Mouse (Mus musculus) cerebellum, adult 8-10 months (tissue): ENCODE results near the gene Brd4.

Experiments used
- DNase-seq: peaks from one replicate; pipeline ENCODE4 v3.0.0; 2022

Gene Brd4

DNA sequence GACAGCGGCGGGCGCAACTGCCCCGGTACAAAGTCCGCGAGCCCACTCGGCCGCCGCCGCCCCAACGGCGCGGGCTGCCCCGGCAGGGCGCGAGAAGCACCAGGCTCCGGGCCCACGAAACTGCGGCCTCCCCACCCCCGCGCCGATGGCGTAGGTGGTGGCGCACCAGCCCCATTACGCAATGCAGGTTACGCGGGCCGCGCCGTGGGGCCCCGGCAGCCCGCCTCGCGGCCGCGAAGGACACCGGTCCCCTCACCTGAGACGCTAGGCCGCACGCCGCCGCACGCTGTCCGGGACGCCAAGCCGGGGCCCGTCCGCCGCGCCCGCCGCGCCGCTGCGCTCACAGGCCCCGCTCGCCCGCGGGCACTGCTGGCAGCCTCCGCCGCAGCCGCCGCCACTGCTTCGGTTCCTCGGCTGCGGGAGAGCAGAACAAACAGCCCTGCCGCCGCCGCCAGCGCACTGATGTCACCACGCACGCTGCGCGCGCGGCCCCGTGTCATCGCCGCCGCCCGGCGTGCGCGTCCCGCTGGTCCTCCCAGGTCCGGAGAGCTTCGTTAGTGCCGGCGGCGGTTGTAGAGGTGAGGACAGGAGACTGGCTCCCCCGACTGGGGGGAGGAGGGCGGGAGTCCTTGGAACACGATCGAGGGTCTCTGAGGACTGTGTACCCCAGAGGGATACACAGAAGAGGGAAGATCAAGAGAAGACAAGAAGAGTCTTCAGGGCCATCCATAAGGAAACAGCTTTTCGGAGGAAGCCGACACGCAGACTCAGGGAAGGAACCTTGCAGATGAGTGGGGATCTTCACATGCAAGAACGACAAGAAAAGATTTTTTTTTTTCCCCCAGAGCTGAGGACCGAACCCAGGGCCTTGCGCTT lies at the start of gene Brd4:
Brd4 (minus strand) TSS at position 461 of the 876 bp plus-strand sequence.
- peak; percentile 93 for DNase-seq

DNA sequence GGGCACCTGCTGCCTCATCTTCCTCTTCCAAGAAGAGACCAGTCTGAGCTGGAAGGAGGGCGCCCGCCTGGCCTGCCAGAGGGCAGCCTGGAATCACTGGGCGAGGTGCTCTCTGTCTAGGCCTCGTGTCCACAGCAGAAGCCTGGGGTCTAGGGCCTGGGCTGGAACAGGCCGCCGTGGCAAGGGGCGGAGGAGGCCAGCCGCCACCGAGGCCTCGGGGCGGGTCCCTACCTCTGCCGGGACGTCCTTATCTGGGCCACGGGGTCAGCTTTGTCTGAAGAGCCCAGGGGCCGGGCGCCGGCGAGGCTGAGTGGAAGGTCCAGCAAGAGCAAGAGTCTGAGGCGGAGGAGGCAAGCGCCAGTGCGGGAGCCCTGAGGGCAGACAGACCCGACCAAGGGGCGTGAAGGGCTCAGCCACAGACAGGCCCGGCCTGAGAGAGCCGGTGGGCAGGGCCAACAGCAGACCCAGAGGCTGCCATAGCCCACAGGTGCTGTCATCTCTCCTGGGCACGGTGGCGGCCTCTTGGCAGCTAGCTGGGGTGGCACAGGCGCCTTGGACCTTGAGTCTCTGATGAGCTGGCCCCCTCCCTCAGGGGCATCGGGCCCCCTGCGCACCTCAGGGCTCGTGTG lies 49.3 kb upstream of the Brd4 start:
- no peak for DNase-seq

DNA sequence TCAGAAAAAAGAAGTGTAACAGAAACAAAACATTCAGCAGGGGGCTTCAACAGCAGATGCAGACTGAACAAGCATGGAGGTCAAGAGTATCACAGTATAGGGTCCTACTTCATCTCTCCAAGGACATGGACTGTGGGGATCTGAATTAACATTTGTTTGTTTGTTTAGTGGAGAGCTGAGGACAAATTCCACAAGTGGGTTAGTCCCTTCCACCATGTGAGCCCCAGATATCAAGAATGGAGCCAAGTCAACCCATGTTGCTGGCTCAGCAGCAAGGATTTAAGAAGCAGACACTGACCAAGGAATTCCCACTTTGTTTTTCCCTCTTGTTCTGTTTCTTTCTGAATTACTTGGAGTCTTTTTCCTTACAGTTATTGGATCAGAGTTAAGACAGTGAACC lies 43.0 kb upstream of the Brd4 start:
- DNase-seq: no peak

DNA sequence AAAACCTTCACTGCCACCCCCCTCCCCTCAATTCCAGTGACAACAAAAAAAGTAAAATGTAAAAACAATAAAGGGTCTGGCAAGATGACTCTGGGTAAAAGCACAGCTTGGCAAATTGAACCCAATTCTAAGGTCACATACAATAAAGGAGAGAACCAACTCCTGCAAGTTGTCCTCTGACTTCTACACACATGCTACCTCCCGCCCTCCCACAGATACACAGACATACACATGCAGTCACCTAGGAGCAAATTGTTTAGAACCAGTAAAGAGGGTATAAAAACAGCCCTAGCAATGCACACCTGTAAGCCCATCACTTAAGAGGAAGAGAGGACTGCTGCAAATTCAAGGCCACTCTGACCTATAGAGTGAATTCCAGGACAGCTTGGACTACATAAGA lies 38.3 kb upstream of the Brd4 start:
- DNase-seq: no peak

DNA sequence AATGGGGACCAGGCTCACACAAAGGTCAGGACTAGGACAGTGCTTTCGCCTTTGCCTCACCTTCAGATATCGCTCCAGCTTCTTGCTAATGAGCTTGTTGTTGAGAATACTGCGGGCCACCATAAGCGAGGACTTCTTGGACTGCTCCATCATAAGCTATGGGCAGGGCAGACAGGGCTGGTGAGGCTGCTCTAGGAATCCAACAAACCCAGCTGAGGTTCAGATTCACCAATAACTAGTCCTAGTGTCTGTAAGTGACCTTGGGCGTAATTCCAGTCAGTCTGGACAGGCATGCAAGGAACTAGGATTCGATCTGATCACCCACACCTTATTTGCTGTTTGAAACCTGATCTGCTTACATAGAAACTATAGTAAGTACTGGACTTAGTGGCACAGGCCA lies 37.3 kb upstream of the Brd4 start:
- no peak for DNase-seq

DNA sequence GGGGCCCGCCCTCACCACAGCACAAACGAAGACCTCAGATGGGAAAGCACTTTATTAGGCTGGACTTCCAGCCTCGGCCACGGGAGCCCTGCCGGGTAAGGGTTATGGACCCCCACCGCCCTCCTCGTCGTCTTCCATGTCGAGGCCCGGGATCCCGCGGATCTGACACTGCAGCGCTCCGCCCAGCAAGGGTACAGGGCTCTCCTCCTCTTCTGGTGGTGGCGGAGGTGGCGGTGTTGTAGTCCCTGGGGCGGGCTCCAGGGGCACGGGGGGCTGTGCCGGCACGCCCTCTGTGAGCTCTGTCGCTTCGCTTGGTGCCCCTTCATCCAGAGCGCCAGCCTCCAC lies 36.8 kb upstream of the Brd4 start:
- no peak for DNase-seq

DNA sequence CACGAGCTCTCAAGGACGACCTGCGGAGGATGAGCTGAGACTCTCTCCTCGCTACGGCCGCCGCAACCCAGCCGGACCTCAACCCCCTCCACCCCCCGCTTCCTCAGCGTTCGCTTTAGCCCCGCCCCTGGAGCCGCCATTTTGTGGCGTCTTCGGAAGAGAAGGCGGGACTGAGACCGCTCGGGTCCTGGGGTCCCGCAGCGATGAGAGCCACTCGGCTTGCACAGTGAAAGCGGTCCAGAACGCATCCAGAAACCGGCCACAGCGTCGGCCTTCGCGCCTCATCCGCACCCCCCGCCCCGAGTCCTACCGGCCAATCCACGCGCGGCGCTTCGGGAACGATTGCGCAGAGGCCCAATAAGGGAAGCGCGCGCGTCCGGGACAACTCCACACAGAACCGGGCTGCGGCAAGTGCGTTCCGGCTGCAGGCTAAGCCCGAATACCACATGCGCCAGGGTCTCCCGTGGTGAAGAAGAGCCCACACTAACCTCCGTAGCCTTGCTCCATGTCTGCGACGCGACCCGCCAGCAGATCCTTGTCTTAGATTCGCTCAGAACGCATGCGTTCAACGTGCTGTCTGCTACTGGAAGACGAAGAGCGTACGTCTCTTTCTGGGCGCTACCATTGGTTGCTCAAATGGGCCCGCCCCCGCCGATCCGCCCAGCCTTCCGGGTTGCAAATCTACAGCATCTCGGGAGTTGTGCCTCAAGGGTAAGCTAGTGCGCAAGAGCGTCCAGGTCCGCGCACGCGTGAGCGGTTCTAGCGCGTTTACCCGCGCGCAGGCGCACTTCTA lies 36.3 kb upstream of the Brd4 start, which contains the start of gene Akap8:
Akap8 (minus strand) TSS at position 642 of the 793 bp plus-strand sequence.
- DNase-seq: peak; percentile 97

DNA sequence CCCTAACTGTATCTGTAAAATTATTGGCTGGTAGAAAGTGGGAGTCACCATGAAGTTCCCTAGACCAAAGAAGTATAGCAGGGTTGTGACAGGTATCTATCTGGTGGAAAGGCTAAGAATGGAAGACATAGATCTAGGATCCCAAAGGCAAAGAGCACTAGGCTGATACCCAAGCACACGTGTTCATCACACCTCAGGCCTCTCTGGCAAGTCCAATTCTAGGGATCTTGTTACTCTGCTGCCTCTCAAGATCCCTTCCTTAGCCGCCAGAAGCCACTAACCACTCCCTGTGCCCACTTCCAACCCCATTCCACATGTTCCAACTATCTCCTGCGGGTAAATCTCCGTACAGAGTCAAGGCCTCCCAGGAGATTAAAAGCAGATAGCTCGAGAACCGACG lies 35.4 kb upstream of the Brd4 start:
- no peak for DNase-seq

DNA sequence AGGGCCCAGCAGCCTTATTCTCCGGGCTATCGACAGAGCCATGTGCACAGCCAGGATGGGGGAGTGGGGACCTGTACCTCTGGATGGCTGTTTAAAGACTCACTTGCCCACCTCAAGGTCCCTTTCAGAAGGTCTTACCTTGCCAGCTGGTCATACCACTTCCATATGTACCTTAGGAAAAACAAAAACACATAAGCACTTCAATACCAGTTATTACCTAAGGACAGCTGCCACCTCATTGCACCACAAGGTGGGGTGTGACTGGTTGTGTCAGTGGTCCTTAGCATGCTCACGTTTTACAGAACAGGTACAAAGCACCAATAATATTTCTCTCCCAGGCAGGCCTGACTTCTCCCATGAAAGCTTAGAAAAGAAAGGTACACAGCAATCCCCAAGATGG lies 33.2 kb upstream of the Brd4 start:
- DNase-seq: no peak

DNA sequence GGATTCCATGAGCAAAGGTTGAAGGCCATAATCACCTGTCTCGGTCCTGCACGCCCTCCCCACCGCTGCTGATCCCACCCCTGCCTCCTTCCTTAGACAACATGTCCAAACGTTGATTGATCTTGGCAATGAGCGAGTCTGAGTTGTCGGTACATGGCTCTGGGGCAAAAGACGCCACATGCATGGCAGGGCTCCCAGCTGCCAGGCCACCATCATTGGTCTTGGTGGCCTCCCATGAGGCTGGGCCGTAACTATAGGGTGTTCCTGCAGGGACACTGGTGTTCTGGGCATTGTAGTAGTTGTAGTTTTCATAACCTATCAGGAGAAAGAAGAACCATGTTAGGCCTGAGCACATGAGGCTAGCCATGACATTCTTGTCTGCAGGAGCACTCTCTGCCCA lies 32.5 kb upstream of the Brd4 start:
- DNase-seq: no peak

DNA sequence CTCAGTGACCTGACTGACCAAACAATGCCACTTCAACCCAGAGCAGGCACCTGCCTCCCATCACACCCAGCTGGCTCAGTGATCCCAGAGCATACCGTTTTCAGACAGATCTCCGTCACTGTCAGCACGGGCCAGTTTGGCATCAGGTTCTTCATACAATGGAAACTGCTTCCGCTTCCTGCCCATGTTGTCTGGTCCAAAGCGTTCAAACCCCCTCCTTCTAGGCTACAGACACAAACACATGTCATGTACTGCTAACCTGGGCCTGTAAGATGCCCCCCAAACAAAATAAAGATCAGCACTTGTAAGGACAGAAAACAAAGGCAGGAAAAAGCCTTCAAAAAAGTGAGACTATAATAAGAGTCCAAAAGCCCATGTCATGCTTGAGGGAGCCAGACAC lies 31.0 kb upstream of the Brd4 start:
- no peak for DNase-seq

DNA sequence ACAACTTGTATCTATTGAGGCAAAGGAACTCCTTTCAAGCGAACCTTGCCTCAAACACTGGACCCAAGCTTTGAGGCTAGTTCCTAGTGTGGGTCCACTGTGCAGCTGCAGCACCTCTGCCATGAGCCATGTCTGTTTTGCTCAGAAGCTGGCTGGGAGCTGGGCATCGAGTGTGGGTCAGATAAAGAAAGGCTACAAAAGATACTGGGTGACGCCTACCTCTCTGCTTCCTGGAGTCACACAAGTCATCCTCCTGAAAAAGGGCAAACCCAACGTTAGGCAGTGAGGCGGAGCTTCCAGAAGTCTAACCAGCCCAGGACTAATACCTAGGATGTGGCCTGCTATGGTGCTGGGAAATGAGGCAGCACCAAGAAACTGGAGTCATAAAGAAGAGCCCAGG lies 29.4 kb upstream of the Brd4 start:
- DNase-seq: no peak

DNA sequence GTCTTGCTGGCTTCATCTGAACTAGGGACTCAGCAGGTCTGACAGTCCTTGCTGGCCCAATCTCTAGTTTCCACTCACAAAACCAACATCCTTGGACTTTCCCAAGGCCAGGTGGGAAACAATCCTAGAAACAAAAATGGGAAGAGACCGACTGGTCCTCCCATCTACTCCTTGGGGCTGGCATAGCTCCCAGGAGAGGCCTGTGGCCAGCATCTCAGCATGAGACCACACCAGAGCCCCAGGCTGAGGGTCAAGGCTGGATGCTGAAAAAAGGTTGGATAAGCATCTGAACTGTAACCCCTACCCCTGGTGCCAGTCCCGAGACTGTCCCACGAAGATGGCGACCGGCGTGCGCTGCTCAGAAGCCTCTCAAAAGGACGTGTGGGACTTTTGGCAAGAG lies 28.3 kb upstream of the Brd4 start:
- DNase-seq: peak; percentile 42

DNA sequence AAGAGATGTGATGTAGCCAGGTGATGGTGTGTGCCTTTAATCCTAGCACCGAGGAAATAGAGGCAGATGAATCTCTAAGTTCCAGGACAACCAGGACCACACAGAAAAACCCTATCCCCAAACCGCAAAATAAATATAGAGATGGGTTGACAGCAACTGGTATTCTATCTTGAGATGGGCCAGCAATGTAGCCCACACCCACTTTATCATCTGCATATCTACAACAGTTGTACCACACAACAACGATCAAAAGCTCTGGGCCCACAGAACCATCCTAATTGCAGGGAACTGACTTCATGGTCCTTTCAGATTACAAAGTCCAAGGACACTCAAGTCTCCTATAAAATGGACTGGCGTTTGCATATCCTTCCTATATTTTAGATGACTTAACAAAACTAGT lies 23.4 kb upstream of the Brd4 start:
- no peak for DNase-seq

DNA sequence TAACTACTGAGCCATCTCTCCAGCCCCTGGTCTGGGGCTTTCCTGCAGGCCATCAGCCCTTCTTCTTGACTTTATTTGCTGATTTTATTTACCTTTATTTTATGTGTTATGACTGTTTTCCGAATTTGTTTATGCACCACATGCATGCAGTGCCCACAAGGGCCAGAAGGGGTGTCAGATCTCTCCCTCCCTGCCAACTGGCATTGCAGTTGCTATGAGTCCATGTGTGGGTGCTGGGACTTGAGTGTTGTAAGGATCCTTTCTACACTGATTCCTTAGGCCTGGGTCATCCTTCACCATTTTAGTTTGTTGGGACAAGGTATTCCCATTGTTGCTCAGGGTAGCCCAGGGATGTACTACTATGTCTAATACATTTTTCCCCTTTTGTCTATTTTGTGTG lies 13.6 kb upstream of the Brd4 start:
- DNase-seq: no peak

DNA sequence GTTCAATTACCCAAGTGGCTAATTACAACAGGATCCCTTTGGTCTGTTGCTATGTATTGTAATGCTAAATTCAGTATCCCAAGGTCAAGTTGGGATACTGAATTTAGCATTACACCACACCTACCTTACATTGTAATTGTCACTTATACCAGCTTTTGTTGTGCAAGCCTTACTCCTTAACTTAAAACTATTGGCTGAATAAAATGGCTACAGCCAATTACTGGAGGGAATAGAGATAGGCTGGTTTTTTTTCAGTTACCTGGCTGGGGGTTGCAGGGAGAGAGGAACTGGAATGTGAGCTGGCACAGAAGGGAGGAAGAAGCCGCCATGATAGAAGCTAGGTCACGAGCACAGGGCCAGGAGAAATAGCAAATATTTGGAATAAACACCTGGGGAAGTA lies 11.4 kb upstream of the Brd4 start:
- DNase-seq: no peak

DNA sequence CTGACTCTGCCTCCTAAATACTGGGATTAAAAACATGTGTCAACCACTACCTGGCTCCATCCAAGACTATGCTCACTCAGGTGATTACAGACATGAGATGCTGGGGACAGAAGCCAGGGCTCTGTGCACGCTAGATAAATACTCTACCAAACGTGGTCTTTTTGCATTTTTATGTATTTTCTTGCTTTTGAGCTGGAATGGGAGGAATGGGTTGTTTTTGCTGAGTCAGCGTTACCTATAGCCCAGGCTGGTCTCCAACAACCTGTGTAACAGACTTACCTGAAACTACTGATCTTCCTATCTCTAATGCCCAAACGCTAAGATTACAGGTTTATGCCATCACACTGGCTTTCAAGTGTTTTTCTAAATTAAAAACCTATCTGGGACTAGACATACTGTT lies 10.6 kb upstream of the Brd4 start:
- no peak for DNase-seq

DNA sequence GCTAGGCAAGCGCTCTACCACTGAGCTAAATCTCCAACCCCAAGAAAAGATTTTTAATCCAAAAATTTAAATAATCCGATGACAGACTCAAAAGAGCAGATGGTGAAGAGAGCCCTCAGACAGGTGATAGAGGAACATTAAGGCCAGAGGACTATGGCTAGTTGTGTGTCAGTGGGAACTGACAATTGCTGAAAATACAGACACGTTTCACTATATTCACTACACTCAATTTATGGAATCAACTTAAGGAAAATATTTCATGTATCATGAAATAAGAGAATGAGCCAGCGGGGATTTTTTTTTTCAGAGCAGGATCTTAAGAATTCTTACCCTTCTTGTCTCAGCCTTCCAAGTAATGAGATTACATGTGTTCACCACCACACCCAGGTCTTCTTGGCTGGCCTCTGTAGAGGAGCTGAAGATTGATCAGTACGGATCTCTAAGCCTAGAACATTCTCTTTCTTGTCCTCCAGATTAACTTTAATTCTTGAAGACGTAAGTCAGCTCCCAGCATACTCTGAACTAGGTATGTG lies 682 bp upstream of the Brd4 start:
- no peak for DNase-seq

DNA sequence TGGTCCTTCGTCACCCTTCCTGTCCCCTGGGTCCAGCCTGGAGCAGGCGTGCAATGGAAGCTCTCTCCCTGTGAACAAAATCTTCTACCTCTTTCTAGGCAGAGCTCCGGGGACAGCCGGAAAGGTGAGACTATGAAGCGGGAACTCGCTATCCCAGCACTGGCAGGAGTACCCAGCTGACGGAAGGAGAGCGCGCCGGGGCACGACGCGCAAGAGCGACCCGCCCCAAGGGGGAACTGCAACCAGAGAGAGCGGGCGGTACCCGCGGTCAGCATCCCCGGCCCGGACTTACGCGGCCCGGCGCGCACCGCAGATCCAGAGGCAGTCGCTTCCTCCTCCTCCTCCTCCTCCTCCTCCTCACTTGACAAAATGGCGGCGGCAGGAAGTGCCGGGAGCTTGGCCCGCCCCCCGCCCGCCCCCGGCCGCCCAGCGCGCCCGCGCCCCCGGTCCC lies 726 bp downstream of the Brd4 start:
- DNase-seq: peak; percentile 52

DNA sequence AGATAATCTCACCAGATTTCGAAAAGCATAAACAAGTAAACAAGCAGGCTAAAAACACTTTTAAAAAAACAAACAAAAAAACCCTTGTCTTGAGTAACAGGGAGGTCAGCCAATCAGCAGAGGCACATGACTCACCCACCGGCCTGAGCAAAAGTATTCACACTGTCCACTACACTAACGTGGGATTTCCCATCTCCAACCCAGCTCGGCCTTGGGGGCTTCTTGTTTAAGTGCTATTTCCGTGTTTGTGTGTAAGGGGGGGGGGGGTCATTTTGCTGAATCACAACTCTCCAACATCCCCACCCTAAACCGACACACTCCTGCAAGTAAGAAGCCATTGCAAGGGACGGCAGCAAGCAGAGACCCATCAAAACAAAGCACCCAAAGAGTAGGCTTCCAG lies 1.2 kb downstream of the Brd4 start:
- peak; percentile 23 for DNase-seq

DNA sequence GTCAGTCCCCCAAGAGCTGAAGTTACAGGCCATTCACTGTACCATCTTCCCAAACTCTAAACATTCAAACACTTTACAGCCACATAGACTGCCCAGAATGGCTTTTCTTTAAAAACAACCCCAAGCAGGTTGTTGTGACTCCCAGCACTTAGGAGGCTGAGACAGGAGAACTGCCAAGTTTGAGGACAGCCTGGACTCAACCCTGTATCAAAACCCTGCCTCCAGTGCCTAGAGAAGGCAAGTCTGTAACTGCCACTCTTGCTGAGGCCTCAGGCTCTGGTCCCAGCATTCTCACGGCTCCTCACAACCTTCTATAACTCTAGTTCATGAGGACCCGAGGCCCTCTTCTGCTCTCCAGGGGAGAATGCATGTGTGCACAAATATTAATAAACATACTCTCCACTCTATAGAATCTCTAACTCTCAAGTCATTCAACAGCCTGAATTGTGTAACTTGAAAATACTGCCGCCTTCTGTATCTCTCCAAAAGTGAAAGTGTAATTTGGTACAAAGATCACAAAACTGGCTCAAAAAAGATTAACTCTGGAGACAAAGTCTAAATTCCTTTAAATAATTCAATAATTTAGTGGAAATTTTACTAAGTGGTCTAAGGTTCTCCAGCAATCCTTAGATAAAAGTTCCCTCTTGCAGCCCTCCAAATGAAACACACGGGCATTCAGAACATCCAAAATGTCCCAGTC lies 2.8 kb downstream of the Brd4 start:
- no peak for DNase-seq

DNA sequence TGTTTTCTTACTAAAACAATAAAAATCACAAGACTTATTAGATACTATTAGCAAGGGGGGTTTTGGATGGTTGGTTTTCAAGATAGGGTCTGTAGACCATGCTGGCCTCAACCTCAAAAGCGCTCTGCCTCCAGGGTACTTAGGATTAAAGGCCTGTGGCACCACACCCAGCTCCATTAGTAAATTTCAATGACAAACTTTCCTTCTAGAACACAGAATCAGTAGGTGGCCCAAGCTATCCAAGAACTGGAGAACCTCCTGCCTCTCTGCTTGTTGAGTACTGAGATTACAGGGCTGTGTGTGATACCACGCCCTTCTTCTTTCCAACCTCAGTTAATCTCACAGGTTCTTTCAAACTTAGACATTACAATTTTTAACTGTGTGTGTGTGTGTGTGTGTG lies 3.4 kb downstream of the Brd4 start:
- DNase-seq: no peak

DNA sequence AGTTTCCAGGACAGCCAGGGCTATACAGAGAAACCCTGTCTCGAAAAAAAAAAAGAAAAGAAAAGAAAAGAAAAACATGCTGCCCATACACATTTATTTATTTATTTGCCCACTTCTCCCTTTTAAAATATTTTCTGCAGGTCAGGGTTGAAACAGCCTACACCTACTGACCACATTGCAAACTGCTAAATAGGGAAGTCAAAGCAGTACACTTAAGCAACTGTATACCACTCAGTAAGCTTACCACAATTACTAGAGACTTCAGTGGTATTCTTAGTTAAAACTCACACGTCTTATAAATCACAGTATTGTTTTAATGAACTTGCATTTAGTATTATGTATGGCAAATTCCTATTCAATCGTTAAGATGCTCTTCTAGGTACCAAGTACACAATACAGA lies 3.9 kb downstream of the Brd4 start:
- DNase-seq: no peak
